Mouse (Mus musculus): ENCODE measurements around the gene Fgd3.

DNA sequence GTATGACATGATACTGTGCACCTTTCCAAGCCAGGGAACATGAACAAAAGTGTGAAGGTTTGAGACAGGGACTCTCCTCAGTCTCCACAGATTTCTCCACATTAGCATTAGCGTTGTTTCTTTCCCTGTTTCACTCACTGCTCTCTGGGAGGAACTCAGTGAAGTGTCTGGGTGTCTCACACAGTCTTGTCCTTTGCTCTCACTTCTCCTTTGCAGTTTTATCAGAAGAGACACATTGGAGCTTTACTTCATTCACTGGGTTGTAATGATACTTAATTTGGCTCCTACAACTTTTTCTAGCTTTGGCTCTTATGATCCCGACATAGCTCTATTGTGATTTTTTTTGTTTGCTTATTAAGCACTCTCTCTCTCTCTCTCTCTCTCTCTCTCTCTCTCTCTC is 28.4 kb upstream of the Fgd3 start:
- TF ChIP-seq POLR2A (IDR thresholded peaks at IDR 0.05; ENCODE audit: borderline replicate concordance, insufficient read depth, low read length), result no peak
- TF ChIP-seq CTCF (IDR thresholded peaks at IDR 0.05; ENCODE audit: borderline replicate concordance, insufficient read depth, low read depth, low read length), result no peak

Measured in cerebellum, adult 2 months (tissue).